Mouse (Mus musculus) olfactory bulb, adult 2 months (tissue): ENCODE data around the gene Rnase12. TPM values are rescaled to one million over a fixed set of nuclear protein-coding genes. Genes with fewer than 3 reads are reported as not detected.

ENCODE experiments used
- H3K27ac ChIP-seq: fragments of 200-500 bp; 2 replicates; pipeline ENCODE4 v1.5.1; 2012; ENCODE audit warnings: low read depth, low read length; ENCODE audit not compliant: insufficient read depth
- H3K4me1 ChIP-seq: fragments of 200-500 bp; 2 replicates; pipeline ENCODE4 v1.6.1; 2012; ENCODE audit warnings: low read length; ENCODE audit not compliant: control insufficient read depth, insufficient read depth
- H3K4me3 ChIP-seq: fragments of 200-500 bp; 2 replicates; pipeline ENCODE4 v1.5.1; 2012; ENCODE audit warnings: mild to moderate bottlenecking, low read depth, low read length, moderate library complexity; ENCODE audit not compliant: insufficient read depth
- CTCF ChIP-seq: fragments of 200-500 bp; IDR thresholded peaks from 2 replicates; pipeline ENCODE4 v1.5.1; 2012; ENCODE audit warnings: low read depth, mild to moderate bottlenecking, low read length, moderate library complexity; ENCODE audit not compliant: insufficient read depth
- POLR2A ChIP-seq: fragments of 200-500 bp; IDR thresholded peaks from 2 replicates; pipeline ENCODE4 v1.6.1; 2012; ENCODE audit warnings: mild to moderate bottlenecking, low read depth, low read length, moderate library complexity; ENCODE audit not compliant: insufficient read depth
- WGBS: fragments of 180-500 bp; shearing (Covaris S2); methylation state at CpG from one replicate; pipeline ENCODE4 v1.1.7; 2018; 5-methylcytosine and 5-hydroxymethylcytosine counted together
- polyA plus RNA-seq: library from polyadenylated mRNA; stranded (reverse); fragments of >200 nt; gene quantifications from 2 replicates; pipeline ENCODE4 v1.2.4, GENCODE M21; 2012; ENCODE audit warnings: low replicate concordance; ENCODE audit not compliant: missing spikeins, insufficient read depth, insufficient read length

The Rnase12 gene
- polyA plus RNA-seq, 1 experiment, result not detected

DNA sequence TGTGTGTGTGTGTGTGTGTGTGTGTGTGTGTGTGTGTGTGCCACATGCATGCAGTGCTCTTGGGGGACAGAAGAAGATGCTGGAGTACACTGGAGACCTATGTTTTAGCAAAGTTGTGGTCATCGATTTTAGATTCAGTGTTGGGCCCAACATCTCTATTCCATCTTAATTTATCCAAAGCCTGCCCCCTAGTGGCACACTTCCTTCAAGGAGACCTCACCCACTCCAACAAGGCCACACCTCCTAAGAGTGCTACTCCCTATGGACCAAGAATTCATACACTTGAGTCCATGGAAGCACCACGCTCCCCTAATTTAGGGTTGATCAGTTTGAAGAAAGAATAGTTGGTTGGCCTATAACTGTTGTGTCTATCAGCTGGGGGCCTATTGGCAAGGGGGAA, 12.2 kb upstream of the Rnase12 start:
- 94% methylated on average over 2 of the region's 2 CpGs for WGBS
- H3K27ac ChIP-seq, result no peak overlapping the region
- no peak overlapping the region for H3K4me3 ChIP-seq
- peaks cover 7% of the 10 kb centered on the region; the same call in 1 of the 2 replicates for H3K4me1 ChIP-seq
- TF ChIP-seq CTCF (no peak), POLR2A (no peak)

DNA sequence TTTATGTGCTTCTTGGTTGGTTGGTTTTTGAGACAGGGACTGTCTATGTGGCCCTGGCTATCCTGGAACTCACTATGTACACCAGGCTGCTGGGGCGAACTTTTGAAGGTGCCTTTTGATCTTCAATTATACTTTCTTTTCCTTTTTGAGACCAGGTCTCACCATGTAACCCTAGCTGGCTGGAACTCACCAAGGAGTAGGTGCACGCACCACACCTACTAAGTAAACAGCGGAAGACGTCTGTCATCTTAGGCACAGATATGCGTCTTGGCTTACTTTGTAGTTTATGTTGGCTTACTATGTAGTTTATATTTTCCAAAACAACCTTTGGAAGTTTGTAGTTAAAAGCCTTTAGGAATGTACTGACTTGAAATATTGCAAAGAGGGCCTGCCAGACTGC, 11.5 kb upstream of the Rnase12 start:
- TF ChIP-seq CTCF (no peak), POLR2A (no peak)
- H3K27ac ChIP-seq, result no peak overlapping the region
- no peak overlapping the region for H3K4me3 ChIP-seq
- WGBS, result 94% methylated on average over 5 of the region's 5 CpGs
- H3K4me1 ChIP-seq, result peaks cover 7% of the 10 kb centered on the region; the same call in 1 of the 2 replicates

DNA sequence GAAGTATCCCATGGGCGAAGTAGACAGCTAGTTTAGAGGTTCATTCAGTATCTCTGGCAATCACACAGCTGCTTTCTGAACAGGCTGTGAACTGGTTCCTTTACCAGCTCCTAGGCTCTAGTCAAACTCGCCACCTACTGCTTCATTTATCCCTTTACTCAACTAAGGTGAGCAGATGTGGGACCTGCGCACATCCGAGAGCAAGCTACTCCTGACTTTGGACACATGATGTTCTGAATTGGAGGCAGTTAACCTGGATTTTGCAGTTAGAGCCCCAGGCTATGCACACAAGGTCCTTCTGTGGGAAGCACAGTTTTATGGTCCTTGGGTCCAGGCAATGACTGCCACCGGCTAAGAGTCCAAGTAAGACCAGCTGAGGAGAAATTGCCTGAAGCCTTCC, 3.3 kb upstream of the Rnase12 start:
- H3K4me1 ChIP-seq, result no peaks in the 10 kb centered on the region
- H3K4me3 ChIP-seq, result no peak overlapping the region
- H3K27ac ChIP-seq, result no peak overlapping the region
- WGBS, result 95% methylated on average over 5 of the region's 5 CpGs
- TF ChIP-seq POLR2A (no peak), CTCF (no peak)

DNA sequence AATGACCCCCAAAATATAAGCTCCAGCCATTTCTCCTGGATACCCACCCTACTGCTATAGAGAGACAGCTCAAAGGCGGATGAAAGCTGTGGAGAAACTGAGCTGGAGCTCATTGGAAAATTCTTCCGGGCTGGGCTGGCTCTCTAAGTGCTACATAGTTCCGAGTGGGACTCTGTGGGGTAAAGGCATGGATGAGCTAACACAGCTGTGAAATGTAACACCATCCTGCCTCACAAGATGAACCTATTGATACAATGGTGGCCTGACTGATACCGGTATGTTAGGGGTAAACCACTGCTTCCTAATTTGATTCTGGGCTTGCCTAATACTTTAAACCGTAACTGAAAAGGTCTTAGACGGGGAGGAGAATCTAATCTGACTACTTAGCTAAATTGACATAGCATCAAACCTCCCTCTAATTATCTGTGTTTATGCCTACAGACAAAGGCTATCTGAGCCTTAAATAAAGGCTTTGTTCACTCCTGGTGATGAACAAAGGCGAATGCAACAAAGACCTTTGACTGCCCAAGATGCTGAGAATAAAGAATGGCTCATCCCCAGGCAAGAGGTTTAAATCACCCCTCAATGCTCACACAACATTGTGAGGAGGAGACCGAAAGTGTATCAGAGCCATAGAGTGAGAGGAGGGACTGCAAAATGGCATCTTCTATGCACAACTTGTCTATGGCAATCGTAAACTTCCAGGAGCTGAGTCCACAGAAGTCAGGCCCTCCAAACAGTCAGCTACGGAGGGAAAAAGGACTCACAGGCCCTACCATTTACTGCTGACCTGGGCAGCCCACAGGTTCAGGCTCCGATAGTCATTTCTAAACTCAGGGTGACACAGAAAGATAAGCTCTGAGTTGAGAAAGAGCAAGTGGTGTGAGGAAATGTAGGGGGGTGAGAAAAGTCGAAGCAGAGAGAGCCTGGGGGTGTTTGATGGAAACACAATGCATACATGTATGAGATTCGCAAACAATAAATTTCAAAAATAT, 2.9 kb downstream of the Rnase12 start:
- 52% methylated on average over 13 of the region's 13 CpGs for WGBS
- no peak for TF ChIP-seq CTCF
- H3K4me1 ChIP-seq, result no peaks in the 10 kb centered on the region

DNA sequence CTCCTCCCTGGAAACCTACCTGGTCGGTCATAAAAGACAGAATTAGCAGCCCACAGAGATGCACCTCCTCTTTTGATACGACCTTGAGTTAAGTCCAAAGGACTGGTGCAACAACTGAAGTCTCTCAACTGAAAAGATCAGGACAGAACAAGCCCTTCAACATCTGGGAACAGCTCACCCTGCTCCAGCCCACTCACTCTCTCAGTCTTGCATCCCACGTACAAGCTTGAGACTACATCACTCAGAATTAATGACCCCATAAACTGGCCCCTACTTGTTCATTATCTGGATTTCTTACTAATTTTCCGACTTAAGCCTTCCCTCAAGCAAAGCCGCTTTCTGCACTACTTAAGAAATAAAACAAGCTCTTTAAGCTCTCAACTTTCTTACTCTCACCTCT, 4.3 kb downstream of the Rnase12 start:
- no peak for TF ChIP-seq POLR2A
- TF ChIP-seq CTCF, result no peak
- Histone ChIP-seq H3K27ac (no peak overlapping the region), H3K4me1 (no peaks in the 10 kb centered on the region), H3K4me3 (no peak overlapping the region)
- WGBS, result 58% methylated on average over 5 of the region's 5 CpGs

More for the DNA sequence above, 2.9 kb downstream of the Rnase12 start:
- Histone ChIP-seq H3K4me3 (no peak overlapping the region), H3K27ac (no peak overlapping the region)

DNA sequence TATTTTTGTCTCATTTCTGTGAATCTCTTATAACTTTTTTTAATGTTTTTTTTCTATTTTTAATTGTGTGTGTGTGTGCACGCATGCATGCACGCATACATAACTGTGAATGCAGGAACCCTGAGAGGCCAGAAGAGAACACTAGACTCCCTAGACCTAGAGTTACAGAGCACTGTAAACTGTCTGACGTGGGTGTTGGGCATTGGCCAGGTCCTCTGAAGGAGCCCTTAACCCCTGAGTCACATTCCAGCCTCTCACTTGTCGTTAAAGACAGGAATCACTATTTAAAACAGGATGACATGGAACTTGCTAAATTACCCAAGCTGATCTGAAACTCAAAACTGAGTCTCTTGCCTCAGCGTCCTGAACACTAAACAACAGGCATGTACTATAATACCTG, 5.5 kb downstream of the Rnase12 start:
- Histone ChIP-seq H3K27ac (no peak overlapping the region), H3K4me3 (no peak overlapping the region), H3K4me1 (no peaks in the 10 kb centered on the region)
- TF ChIP-seq POLR2A (no peak), CTCF (no peak)
- 46% methylated on average over 5 of the region's 5 CpGs for WGBS

DNA sequence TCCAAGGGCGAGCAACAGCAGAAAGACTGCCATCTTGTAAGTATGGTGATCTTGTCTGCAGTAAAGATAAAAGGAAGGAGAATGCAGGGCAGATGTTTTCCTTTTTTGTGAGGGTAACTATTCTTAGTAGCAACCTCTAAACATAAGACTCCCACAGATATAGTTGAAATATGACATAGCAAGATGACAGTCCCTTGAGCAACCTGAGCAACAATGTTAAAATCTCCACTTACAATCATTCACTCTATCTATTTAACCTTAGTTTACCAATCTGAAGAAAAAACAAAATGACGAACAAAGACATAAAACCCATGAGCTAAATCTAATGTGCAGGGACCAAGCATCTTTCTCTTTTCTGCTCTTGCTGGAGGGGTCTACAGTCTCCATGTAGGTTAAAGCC, 7.4 kb downstream of the Rnase12 start, which contains the start of gene Rnase11:
TSS of gene Rnase11 (minus strand) at position 101 of the 400 bp plus-strand sequence.
- WGBS, result 89% methylated on average over 2 of the region's 2 CpGs
- Histone ChIP-seq H3K4me1 (no peaks in the 10 kb centered on the region), H3K4me3 (no peak within 1 kb of the TSS), H3K27ac (no peak within 1 kb of the TSS)
- no peak for TF ChIP-seq CTCF
- TF ChIP-seq POLR2A, result no peak

DNA sequence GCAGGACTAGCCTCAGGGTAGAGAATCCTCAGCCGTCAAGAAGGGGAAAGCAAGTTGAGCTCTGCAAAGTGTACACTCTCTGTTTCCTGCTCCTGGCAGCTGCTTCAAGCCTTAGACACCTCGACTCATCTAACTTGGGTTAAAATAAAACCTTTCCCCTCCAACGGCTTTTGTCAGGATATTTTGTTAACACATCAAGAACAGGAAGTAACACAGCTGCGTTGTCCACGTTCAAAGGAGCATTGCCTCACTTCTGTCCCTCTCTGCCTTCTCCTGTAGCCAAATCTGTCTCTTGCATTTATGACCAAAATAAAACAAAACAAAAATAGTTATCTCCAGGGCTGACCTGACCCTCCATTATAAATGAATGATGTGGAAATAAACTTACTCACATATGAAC, 9.6 kb downstream of the Rnase12 start:
- TF ChIP-seq CTCF (no peak), POLR2A (no peak)
- no peak overlapping the region for H3K4me3 ChIP-seq
- no peaks in the 10 kb centered on the region for H3K4me1 ChIP-seq
- H3K27ac ChIP-seq, result no peak overlapping the region
- 55% methylated on average over 5 of the region's 5 CpGs for WGBS

DNA sequence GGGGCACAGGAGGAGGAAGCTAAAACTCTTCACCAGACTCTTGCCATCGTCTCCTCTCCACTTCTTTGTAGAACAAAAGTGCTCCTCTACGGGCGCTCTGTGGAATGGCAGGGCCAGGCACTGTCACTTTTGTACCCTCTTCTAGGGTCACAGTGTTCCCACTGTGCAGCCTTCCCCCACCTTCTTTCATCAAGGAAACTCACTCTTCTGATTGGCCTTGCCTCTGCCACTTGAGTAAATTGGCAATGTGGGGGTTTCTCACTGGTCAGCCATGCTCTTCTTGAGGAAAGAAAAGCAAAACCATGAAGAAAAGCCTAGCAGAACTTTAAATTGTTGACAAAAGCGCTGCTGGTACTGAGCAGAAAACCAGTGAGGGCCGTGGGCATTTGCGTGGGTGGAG, 15.7 kb downstream of the Rnase12 start, which contains the start of gene Rnase9:
TSS of gene Rnase9 (minus strand) at position 101 of the 400 bp plus-strand sequence.
- WGBS, result 68% methylated on average over 6 of the region's 6 CpGs
- H3K27ac ChIP-seq, result no peak within 1 kb of the TSS
- no peak for TF ChIP-seq POLR2A
- no peak for TF ChIP-seq CTCF
- H3K4me3 ChIP-seq, result no peak within 1 kb of the TSS
- no peaks in the 10 kb centered on the region for H3K4me1 ChIP-seq

DNA sequence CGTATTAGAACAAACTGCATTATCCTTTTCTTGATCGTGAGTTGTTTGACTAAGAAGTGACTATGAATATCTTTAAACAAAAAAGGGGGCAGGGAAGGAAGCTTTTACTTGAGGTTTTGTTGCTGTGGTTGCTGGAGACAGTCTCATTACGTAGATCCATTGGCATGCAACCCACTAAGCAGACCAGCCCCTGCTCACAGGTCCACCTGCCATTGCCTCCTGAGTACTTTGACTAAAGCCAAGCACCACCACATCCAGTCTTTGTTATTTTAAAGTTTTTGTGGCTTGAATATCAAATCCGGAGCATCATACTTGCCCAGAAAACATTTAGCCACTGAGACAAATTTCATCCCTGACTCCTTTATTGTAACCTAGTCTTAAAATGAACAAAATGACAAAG, 21.2 kb downstream of the Rnase12 start:
- WGBS, result 90% methylated on average over 4 of the region's 4 CpGs
- TF ChIP-seq CTCF (no peak), POLR2A (no peak)
- Histone ChIP-seq H3K4me3 (no peak overlapping the region), H3K27ac (no peak overlapping the region), H3K4me1 (no peaks in the 10 kb centered on the region)
